Mouse (Mus musculus): ENCODE data around the gene Rab9.

The Rab9 gene

DNA sequence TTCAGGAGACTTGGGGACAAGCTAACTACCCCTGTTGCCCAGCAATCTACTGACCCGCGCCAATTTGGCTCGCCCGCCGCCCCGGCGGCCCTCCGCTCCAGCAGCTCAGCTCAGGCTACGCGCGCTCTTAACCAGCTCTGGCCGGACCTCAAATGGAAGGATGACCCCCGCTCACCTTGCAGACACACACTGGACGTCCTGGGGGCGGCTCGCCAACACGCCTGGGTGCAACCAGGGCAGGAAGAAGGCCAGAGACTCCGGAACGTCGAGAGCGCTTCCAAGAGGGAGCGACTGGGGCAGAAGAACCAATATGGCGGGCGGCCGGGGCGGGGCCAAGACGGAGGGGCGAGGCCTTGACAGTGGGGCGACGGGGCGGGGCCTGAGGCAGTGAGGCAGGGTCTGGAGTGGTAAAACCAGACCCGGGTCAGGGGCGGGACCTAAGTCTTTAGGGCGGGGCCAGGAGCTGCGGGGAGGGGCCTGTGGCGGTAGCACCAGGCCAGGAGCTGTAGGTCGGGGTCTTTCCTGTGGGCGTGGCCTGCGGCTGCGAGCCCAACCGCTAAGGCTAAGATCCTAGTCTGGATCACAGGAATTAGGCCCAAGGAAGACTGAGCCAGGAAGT, at the start of gene Rab9:
Gene Rab9 (minus strand): TSS at position 503 of the 619 bp plus-strand sequence.
- peak; percentile 97 for DNase-seq

- DNase-seq: no peak
Observed at GRCm38 (mm10) chrX:166528126-166528525, 48.5 kb upstream of the Rab9 start.

GRCm38 (mm10) chrX:166525637-166526315, 46.1 kb upstream of the Rab9 start:
- peak; percentile 5 for DNase-seq

DNA sequence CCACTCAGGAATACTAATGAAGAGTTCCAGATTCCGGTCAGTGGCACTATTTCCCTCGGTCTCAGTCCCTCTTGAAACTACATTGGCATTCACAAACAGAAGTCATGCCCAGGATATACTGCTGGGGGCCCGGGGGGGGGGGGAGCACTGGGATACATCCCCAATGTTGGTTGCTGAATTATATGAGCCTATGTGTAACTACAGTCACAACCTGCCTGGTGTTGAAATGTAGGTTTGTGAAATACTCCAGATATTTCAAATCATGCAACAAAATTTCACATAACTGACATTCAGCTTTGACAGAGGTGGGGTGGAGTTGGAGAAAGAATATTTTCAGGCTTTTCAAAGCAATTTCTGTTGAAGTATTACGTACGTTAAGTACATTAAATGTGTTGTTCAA, 41.1 kb upstream of the Rab9 start:
- DNase-seq: no peak

- peak; percentile 21 for DNase-seq
Observed at GRCm38 (mm10) chrX:166518345-166518744, 38.7 kb upstream of the Rab9 start, which contains the start of gene Tceanc. Gene Tceanc, minus strand, starts transcription at chrX:166518567.

DNA sequence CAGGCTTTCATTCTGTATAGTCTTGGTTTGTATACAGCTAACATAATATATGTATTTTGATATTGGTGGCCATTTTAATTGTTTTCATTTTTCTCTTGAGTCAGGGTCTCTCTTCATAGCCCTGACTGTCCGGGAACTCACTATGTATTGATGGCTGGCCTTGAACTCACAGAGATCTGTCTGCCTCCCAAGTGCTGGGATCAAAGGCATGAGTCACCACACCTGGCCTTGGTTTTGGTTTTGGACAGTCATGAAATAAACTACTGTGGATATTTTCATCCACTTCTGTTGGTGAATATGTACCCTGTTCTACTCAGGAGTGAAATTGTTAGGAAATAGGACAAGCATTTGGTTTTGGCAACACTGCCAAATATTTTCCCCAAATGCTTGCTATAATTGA, 37.0 kb upstream of the Rab9 start:
- DNase-seq: no peak

GRCm38 (mm10) chrX:166515923-166516322, 36.3 kb upstream of the Rab9 start:
- no peak for DNase-seq

GRCm38 (mm10) chrX:166514035-166514434, 34.4 kb upstream of the Rab9 start:
- peak; percentile 39 for DNase-seq

- DNase-seq: no peak
Observed at GRCm38 (mm10) chrX:166512071-166512470, 32.4 kb upstream of the Rab9 start.

DNA sequence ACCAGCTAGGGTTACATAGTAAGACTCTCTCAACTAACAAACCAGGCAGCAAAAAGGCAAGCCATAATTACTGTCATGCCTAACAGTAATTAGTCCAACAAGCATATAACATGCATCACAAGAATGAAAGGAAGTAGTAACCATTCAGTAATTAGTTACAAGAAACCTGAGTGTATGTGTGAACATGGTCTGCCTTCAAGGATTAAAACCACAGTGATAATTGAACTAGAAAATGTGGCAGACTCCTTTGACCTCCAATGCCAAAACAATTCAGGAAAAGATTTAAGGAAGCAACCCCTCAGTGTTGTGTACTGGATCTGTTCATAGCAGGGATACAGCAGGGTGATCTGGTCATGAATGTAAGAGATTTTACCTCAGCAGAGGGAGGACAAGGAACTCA, 31.4 kb upstream of the Rab9 start:
- no peak for DNase-seq

DNA sequence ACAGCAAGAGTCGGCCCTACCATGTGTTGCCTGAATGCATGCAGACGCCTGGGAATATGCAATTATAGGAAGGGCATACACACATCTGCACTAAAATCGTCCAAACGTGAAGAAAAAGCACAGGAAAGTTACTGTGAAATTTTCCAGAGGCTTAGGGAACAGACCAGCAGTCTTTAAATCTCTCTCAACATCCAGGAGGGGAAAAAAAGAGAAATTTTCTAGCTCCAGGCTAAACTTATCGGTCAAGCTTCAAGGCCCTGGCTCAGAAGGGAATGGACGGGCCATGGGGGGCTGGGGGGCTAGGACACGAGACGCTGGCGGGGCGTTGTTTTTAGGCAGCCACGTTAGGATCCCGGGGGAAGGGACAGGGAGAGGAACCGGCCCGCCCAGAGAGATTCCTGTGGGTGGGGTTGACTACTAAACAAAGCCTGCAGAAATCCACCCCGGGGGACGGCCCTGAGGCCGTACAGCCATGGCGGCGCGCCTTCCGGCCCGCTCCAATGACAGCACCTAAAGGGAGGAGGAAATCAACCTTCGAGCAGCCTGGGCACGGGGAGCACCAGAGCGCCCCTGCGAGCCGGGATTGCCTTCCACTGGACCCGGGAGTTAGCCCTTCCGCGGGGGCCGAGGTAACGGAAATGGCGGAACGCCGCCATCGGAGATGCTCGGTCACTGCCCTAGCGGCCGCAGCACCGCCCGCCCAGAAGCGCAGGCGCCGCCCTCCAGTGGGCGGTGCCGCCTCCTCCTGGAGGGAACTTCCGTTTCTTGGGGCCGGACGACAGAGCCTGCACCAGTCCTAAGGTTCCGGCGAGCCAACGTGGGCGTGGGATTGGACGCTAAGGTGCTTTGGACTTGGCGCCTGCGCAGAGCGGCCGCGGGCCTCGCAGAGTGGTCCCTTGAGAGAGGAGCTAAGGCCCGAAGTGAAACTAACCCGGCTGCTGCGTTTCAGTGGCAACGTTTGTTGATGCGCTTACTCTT, 30.4 kb upstream of the Rab9 start:
- DNase-seq: peak; percentile 96

- peak; percentile 8 for DNase-seq
Observed at GRCm38 (mm10) chrX:166504421-166504820, 24.8 kb upstream of the Rab9 start.

GRCm38 (mm10) chrX:166499496-166500190, 20.0 kb upstream of the Rab9 start:
- DNase-seq: no peak

GRCm38 (mm10) chrX:166497771-166498170, 18.1 kb upstream of the Rab9 start:
- DNase-seq: no peak

GRCm38 (mm10) chrX:166495052-166495451, 15.4 kb upstream of the Rab9 start:
- DNase-seq: no peak

- peak; percentile 18 for DNase-seq
Observed at GRCm38 (mm10) chrX:166478631-166479364, 869 bp downstream of the Rab9 start.

DNA sequence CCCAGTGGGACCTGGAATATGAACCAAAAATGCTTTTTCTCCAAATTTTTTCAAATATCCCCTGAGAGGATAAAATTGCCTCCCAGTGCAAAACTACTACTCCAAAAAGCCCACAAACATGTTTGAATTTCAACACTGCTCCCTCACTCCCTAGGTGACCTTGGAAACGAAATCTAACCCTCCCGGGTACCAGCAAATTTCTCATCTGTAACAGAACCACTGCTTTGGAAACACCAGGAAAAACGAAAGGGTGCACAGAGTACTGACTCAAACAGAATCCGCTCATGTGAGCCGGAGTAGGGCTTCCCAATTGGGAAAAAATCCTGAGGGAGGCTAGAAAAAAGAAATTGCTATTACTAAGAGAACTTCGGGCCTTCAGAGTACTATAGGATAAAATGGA, 2.3 kb downstream of the Rab9 start:
- DNase-seq: no peak

DNA sequence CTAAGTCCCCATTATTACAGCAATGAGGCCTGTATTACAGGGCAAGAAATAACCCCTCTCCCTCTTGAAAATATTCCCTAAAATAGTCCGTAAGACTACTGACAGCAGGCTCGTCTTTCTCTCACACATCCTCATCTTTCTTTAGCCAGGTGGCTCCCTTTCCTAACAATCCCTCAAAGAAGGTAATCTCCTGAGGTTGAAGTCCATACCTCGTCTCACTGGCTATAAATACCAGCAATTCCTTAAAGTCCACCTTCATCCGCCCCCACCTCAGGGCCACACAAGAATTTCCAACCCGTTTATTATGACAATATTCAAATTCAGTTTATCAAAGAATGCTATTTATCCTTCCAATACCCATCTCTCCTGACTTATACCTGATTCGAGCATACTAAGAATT, 7.1 kb downstream of the Rab9 start:
- DNase-seq: no peak

DNA sequence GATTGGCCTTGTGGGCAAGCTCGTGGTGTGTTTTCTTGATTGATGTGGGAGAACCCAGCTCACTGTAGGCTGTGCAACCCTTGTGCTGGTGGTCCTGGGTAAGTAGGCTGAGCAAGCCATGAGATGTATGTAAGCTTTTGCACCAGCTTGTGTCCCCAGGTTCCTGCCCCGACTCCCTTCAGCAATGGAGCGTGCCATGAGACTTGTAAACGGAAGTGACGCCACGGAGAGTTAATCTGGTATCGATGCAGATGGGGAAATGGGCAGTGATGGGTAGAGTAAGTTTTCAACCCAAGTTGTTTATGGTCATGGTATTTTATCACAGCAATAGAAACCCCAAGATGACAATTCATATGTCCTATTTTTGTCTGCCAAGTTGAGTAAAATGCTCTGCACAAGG, 11.3 kb downstream of the Rab9 start:
- DNase-seq: no peak

GRCm38 (mm10) chrX:166455525-166455924, 24.1 kb downstream of the Rab9 start:
- DNase-seq: no peak

GRCm38 (mm10) chrX:166454331-166454730, 25.3 kb downstream of the Rab9 start:
- DNase-seq: no peak

DNA sequence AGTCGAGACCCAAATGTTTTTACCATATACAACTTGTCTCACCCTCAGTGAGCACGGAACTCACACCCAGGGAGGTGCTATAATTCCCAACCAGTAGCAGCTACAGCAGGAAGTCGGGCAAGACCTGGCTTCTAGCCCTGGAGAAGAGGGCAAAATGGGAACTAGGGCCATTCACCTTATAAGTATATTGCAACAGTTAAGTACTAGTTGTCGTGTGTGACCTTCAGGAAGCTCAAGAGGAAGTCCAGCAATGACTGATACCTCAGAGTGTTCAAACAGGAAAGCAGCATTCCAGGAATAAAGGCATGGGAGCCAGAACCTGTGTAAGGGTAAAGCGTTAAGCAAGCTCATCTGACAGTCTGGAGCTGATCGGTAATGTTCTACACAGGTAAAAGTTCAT, 26.1 kb downstream of the Rab9 start:
- DNase-seq: peak; percentile 5

Data from lung, postnatal 10 days (tissue).